Mouse (Mus musculus) heart, embryonic 14.5 days (tissue): ENCODE measurements around the gene Nup98. TPM values are rescaled to one million over a fixed set of nuclear protein-coding genes. Genes with fewer than 3 reads are reported as not detected.

Source experiments
- ATAC-seq: fragments of 200-750 bp; cut with Nextera tagmentation; 2 replicates; pipeline ENCODE4 v1.8.0; 2017; ENCODE audit warnings: low read depth, moderate TSS enrichment; ENCODE audit not compliant: insufficient number of reproducible peaks, insufficient read depth, low FRiP score
- H3K27ac ChIP-seq, 2 experiments: fragments of 200-500 bp in 1 of 2; fragments of 300-500 bp in 1 of 2; sonication (generic) in 1 of 2; replicated peaks in 1 of 2; 2 replicates each; pipeline ENCODE4 v1.5.1; 2012 to 2014; ENCODE audit warnings: low read depth in 2 of 2, low read length in 2 of 2, control low read depth in 1 of 2, mild to moderate bottlenecking in 1 of 2, mixed read lengths in 1 of 2; ENCODE audit not compliant: control insufficient read depth in 1 of 2, insufficient read depth in 1 of 2
- H3K27me3 ChIP-seq: fragments of 300-500 bp; sonication (generic); 2 replicates; pipeline ENCODE4 v1.6.1; 2014; ENCODE audit warnings: mild to moderate bottlenecking, low read length, control low read depth; ENCODE audit not compliant: control insufficient read depth, insufficient read depth
- H3K36me3 ChIP-seq: fragments of 300-500 bp; sonication (generic); 2 replicates; pipeline ENCODE4 v1.6.1; 2014; ENCODE audit warnings: mild to moderate bottlenecking, control low read depth, low read length, mixed read lengths; ENCODE audit not compliant: control insufficient read depth, insufficient read depth
- H3K4me1 ChIP-seq, 2 experiments: fragments of 200-500 bp in 1 of 2; fragments of 300-500 bp in 1 of 2; sonication (generic) in 1 of 2; 2 replicates each; pipeline ENCODE4 v1.6.1; 2012 to 2014; ENCODE audit warnings: low read length in 2 of 2, control low read depth in 1 of 2, mixed read lengths in 1 of 2; ENCODE audit not compliant: control insufficient read depth in 2 of 2, insufficient read depth in 2 of 2
- H3K4me2 ChIP-seq: fragments of 300-500 bp; sonication (generic); 2 replicates; pipeline ENCODE4 v1.6.1; 2014; ENCODE audit warnings: mild to moderate bottlenecking, low read length
- H3K4me3 ChIP-seq, 2 experiments: fragments of 200-500 bp in 1 of 2; fragments of 300-500 bp in 1 of 2; sonication (generic) in 1 of 2; 2 replicates each; pipeline ENCODE4 v1.5.1; 2012 to 2014; ENCODE audit warnings: low read length in 2 of 2, mild to moderate bottlenecking in 2 of 2, control low read depth in 1 of 2, low read depth in 1 of 2, moderate library complexity in 1 of 2; ENCODE audit not compliant: control insufficient read depth in 1 of 2, insufficient read depth in 1 of 2
- H3K9ac ChIP-seq: fragments of 300-500 bp; sonication (generic); 2 replicates; pipeline ENCODE4 v1.6.1; 2014; ENCODE audit warnings: mild to moderate bottlenecking, low read length
- H3K9me3 ChIP-seq: fragments of 300-500 bp; sonication (generic); 2 replicates; pipeline ENCODE4 v1.6.1; 2016; ENCODE audit warnings: low read length, control low read depth; ENCODE audit not compliant: control insufficient read depth
- WGBS: fragments of 180-500 bp; shearing (Covaris S2); extraction: QIAGEN DNeasy Blood & Tissue Kit; methylation state at CpG from one replicate; pipeline ENCODE4 v1.1.7; 2014; 5-methylcytosine and 5-hydroxymethylcytosine counted together
- polyA plus RNA-seq: library from polyadenylated mRNA; unstranded; fragments of >200 nt; fragmentation: Nextera tagmentation; extraction: Ambion mirVana; gene quantifications from 2 replicates; pipeline ENCODE4 v1.2.1, GENCODE M21; 2014

The Nup98 gene
- polyA plus RNA-seq, 1 experiment from 2014 or later = 27.3 TPM

DNA sequence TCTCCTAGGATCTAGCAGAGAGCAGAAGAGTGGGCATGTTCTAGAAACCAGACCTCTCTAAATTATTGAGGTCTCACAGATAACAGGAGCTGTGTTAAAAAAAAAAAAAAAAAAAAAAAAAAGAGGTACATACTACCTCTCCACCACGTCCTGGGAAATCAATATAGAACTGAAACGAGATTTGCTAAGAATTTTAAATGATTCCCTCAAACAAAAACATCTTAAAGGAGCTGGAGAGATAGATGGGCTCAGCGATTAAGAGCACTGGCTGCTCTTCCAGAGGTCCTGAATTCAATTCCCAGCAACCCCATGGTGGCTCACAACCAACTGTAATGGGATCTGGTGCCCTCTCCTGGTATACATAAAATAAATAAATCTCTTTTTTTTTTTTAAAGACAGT lies 1.1 kb upstream of the Nup98 start:
- 62% methylated on average over 3 of the region's 3 CpGs for WGBS
- Histone ChIP-seq H3K36me3 (0 out of 2 replicates have a peak, but pooled peaks cover 4% of the 10 kb centered on the region), H3K9ac (peak overlapping the region; percentile 79), H3K4me3 (peak overlapping the region; percentile 80 to 86; a peak in 3 of 4 replicates), H3K4me2 (peak overlapping the region; percentile 81), H3K4me1 (peaks cover 3 to 12% of the 10 kb centered on the region in 2 experiments; a peak in 3 of 4 replicates), H3K27me3 (no peaks in the 10 kb centered on the region), H3K27ac (peak overlapping the region; percentile 93 to 95), H3K9me3 (no peaks in the 10 kb centered on the region)
- ATAC-seq = no peak

- ATAC-seq = no peak
- Histone ChIP-seq H3K36me3 (0 out of 2 replicates have a peak, but pooled peaks cover 4% of the 10 kb centered on the region), H3K4me3 (peak overlapping the region; percentile 86 to 99; a peak in 3 of 4 replicates), H3K9me3 (no peaks in the 10 kb centered on the region), H3K4me1 (peaks cover 3 to 12% of the 10 kb centered on the region in 2 experiments; a peak in 3 of 4 replicates), H3K9ac (peak overlapping the region; percentile 93), H3K4me2 (peak overlapping the region; percentile 80), H3K27ac (peak overlapping the region in 1 of 2 experiments; percentile 91; a peak in 1 of 4 replicates), H3K27me3 (no peaks in the 10 kb centered on the region)
- 48% methylated on average over 4 of the region's 4 CpGs for WGBS
These were observed 1.1 kb downstream of the Nup98 start for GRCm38 (mm10) chr7:102208806-102209363.

DNA sequence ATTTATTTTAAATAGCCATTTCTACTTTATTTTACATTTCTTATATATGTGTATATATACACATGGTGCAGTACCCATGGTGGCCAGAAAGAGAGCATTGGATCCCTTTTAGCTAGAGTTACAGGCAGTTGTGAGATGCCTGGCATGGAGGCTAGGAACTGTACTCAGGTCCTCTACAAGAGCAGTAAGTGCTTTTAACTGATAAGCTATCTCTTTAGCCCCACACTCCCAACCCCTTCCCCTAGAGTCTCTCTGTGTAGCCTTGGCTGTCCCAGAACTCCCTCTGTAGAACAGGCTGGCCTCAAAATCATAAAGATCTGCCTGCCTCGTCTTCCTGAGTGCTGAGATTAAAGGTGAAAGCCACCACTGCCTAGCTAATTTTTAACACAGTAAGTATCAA lies 4.3 kb downstream of the Nup98 start:
- H3K36me3 ChIP-seq = 0 out of 2 replicates have a peak, but pooled peaks cover 6% of the 10 kb centered on the region
- no peak for ATAC-seq
- no peaks in the 10 kb centered on the region for H3K9me3 ChIP-seq
- no peak overlapping the region for H3K27ac ChIP-seq
- no peak overlapping the region for H3K4me3 ChIP-seq
- no peak overlapping the region for H3K9ac ChIP-seq
- WGBS = 67% methylated on average over 1 of the region's 1 CpGs
- no peak overlapping the region for H3K4me2 ChIP-seq
- no peaks in the 10 kb centered on the region for H3K27me3 ChIP-seq
- peaks cover 3 to 9% of the 10 kb centered on the region in 2 experiments; a peak in 3 of 4 replicates for H3K4me1 ChIP-seq

DNA sequence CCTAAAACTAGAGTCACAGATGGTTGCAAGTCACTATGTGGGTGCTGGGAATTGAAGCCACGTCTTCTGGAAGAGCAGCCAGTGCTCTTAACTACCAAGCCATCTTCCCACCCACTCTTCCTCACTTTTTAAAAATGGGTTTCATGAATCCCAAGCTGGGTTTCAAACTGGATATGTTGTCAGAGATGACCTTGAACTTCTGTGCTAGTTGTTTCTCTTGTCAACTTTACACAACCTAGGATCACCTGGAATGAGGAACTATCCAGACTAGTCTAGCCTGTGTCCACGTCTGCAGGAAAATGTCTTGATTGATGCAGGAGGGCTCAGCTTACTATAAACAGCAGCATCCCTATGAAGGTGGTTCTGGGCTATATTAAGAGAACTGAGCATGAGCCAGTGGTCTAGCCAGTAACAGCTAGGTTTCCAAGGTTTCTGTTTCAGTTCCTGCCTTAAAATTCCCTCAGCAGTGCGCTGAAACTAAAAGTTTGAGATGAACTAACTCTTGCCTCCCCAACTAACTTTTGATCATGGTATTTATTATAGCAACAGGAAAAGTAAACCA lies 5.6 kb downstream of the Nup98 start:
- no peak overlapping the region for H3K27ac ChIP-seq
- H3K4me2 ChIP-seq = no peak overlapping the region
- no peaks in the 10 kb centered on the region for H3K27me3 ChIP-seq
- no peak overlapping the region for H3K9ac ChIP-seq
- H3K4me1 ChIP-seq = peaks cover 3 to 9% of the 10 kb centered on the region in 2 experiments; a peak in 3 of 4 replicates
- 0 out of 2 replicates have a peak, but pooled peaks cover 6% of the 10 kb centered on the region for H3K36me3 ChIP-seq
- ATAC-seq = no peak
- H3K4me3 ChIP-seq = no peak overlapping the region
- 86% methylated on average over 3 of the region's 3 CpGs for WGBS
- H3K9me3 ChIP-seq = no peaks in the 10 kb centered on the region

GRCm38 (mm10) chr7:102200996-102201785 lies 8.8 kb downstream of the Nup98 start:
- Histone ChIP-seq H3K27ac (no peak overlapping the region), H3K9ac (no peak overlapping the region), H3K36me3 (0 out of 2 replicates have a peak, but pooled peaks cover 2% of the 10 kb centered on the region), H3K4me3 (no peak overlapping the region), H3K27me3 (no peaks in the 10 kb centered on the region), H3K4me1 (no peaks in the 10 kb centered on the region; a peak in 1 of 4 replicates), H3K4me2 (no peak overlapping the region), H3K9me3 (no peaks in the 10 kb centered on the region)
- no peak for ATAC-seq

- Histone ChIP-seq H3K9me3 (no peaks in the 10 kb centered on the region), H3K27ac (no peak overlapping the region), H3K4me3 (no peak overlapping the region), H3K4me1 (no peaks in the 10 kb centered on the region; a peak in 1 of 4 replicates), H3K36me3 (0 out of 2 replicates have a peak, but pooled peaks cover 2% of the 10 kb centered on the region), H3K27me3 (no peaks in the 10 kb centered on the region), H3K4me2 (no peak overlapping the region), H3K9ac (no peak overlapping the region)
- ATAC-seq = no peak
- 84% methylated on average over 3 of the region's 3 CpGs for WGBS
These were observed 9.4 kb downstream of the Nup98 start for GRCm38 (mm10) chr7:102200576-102200975.

- Histone ChIP-seq H3K4me2 (no peak overlapping the region), H3K4me1 (no peaks in the 10 kb centered on the region), H3K4me3 (no peak overlapping the region), H3K27ac (no peak overlapping the region), H3K9me3 (no peaks in the 10 kb centered on the region), H3K36me3 (peaks cover 79% of the 10 kb centered on the region), H3K27me3 (no peaks in the 10 kb centered on the region), H3K9ac (no peak overlapping the region)
- 96% methylated on average over 1 of the region's 1 CpGs for WGBS
- ATAC-seq = no peak
These were observed 17.6 kb downstream of the Nup98 start for GRCm38 (mm10) chr7:102192356-102192755.
